Mouse (Mus musculus) lung, postnatal 36 days (tissue): Measurements from ENCODE around the gene Zfp26.
A peak's percentile ranks its signal among the peaks of the same experiment; 100 is the strongest.

ENCODE experiments used
- DNase-seq: peaks from one replicate; pipeline ENCODE4 v3.0.0; 2022; ENCODE audit warnings: mixed read lengths

Zfp26 gene

DNA sequence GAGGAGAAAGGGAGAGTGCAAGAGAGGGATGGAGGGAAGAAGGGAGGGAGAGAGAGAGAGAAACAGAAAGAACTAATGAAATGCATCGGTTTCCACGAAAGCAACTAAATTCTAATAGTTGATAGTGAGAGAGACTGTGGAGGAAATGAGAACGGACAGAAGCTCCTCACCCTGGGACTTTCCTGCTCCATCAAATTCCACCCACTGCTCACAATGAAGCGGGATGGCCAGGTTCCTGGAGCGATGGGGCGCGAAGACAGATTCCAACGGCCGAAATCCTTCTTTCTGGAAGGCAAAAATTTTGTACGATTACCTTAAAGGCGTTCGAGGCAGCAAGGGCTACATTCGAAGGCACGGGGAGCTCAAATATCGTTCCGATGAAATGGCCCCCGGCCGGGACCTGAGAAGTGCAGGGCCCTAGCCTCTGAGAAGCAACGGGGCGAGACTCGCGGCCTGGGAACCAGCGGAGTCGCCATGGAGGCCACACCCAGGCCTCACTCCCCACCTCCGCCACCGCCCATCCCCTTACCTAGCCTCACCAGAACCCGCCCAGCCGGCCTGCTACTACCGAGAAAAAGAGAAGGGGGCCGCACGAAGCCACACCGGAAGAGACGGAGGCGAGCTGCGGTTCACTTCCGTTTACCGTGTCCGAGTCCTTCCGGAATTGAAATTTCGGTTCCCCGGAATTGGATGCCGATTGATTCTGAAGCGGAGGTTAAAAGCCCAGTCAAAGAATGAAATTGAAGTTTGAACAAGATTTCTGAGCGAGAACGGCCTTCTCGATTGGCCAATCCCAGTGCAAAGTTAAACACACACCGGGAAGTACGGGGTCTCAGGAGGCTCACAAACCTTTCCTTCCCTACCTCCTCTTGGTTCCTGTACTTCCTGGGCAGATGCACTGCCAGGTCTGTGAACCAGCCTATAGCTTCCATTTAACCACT lies at the start of gene Zfp26:
Gene Zfp26, minus strand, starts transcription at position 786 of the 941 bp plus-strand sequence.
- peak; percentile 82 for DNase-seq

GRCm38 (mm10) chr9:20509676-20510075 lies 49.7 kb upstream of the Zfp26 start:
- DNase-seq, result no peak

DNA sequence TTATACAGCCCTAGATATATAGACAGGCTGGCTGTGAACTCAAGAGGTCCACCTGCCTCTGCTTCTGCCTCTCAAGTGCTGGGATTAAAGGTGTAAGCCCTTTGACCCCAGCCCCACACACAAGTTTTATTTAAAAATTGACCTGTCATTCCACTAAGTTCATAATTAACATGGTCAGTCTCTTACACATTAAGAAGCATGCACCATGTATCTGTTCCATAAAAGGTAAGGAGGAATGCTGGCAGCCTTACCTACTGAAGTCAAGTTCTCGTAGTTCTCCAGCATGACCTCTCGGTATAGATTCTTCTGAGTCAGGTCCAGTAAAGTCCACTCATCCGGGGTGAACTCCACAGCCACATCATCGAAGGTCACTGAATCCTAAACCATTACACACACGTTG lies 44.8 kb upstream of the Zfp26 start:
- DNase-seq, result no peak

DNA sequence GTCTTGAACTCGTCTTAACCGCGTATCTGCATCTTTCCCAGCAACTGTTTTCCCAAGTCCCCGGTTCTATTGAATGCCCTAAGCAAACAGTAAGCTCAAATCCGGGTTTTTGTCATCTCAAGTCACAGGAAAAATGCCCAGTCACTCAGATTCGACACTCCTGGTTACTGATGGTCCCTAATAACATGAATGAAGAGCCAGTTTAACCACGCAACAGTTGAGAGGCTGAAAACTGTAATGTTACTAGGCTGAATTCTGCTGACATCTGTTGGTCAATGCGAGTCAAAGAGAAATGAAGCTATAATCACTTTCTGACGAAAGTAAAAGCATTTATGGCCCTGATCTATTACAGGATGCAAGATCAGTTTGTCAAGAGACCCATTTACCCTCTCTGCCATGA lies 33.3 kb upstream of the Zfp26 start:
- peak; percentile 14 for DNase-seq

DNA sequence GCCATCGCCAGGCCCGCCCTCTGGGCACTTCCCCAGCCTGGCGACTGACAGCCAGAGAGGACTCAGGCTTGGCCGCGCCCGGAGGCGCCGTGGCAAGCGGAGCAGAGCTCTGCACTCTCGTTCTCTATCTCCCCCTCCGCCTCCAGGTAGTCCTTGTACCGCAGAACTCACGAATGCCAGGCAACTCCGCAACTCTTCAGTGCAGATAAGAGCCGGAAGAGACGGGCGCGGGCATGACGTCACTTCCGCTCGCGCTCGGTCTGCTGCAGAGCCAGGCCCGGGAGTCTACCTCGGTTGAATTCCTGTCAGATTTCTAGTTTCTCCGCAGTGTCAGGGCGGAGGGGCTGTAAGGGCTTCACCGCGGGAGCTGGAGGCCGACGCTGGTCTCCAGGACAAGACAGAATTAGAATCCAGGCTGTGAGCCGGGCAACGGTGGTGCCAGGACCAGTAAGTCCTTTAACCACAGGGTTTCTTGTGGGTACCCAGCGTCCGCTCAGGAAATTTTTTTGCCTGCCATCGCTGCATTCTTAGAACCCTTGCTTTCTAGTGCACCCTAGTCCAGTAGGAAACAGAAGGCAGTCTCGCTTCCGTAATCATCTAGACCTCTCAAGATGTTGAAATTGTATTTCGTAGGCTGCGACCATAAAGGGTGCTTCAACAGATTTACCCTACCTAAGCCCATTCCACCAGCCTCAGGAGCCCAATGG lies 32.7 kb upstream of the Zfp26 start, which contains the start of gene Zfp426:
Gene Zfp426, minus strand, starts transcription at position 220 of the 707 bp plus-strand sequence.
- DNase-seq, result peak; percentile 92

DNA sequence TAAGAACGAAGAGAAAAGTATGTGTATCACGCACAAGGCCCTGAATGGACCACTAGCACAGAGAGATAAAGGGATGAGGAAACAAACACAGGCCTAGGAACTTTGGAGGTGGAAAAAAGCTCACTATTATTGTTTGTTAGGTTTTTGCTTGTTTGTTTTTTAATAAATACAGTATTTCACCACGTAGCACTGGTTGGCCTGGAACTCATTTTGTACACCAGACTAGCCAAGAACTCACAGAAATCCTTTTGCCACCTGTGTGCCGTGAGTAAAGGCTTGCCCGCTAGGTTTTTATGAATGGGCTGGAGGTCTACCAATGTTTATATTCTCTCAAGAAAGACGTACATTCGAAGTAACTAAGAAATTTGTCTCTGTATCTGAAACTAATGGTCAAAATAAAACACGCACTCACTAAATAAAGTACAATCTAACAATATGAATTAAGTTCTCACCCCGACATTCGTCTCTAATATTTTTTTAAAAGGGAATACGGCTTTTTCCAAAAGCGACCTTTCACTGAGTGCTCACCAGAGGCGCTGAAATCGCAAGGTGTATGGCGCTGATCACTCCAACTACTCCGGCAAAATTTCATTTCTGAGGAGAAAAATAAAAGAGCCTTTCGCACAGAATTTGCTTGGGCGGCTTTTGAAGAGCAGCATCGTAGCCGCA lies 32.0 kb upstream of the Zfp26 start:
- no peak for DNase-seq

- no peak for DNase-seq
Measured at GRCm38 (mm10) chr9:20489536-20489935, 29.6 kb upstream of the Zfp26 start.

- DNase-seq, result no peak
Measured at GRCm38 (mm10) chr9:20479396-20479795, 19.4 kb upstream of the Zfp26 start.

DNA sequence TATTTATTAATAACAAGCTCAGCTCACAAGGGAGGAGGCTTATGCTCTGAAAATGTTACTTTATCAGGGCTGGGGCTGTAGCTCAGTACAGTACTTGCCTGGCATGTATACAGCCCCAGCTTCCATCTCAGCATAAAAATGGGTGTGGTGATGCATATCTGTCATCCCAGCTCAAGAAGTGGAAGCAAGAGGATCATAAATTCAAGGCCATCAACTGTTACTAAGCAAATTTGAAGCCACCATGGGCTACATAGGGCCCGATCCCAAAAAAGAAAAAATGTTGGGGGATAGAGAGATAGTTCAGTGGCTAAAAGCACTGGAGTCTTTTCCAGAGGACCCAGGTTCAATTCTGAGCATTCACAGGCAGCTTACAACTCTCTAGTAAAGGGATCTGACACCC lies 16.7 kb upstream of the Zfp26 start:
- no peak for DNase-seq

DNA sequence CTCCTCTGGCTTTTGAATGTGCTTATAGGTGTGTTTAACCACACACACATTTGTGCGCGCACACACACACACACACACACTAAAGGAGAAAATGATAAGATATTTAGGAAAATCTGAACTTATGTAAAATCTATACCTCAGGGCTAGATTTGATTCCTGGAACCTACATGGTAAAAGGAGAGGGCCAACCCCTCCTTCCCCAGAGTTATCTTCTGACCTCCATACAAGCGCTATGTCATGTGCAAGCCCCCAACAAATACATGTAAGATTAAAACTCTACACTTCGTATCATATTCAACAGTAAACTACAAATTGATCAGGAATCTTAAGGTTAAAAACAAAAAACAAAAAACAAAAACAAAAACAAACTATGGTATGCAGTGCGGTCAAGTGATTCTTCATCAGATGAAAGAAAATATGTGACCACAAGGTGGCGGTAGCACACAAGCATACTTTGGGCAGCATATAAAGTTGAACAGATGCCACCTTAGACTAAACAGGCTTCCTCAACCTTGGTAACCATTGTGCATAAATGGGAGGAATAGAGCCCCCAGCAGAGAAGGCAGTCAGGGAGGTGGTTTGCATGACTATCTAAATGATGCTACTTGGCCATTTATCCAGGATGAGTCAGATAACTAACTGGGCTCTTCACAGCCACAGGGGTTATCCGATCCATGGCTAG lies 6.9 kb upstream of the Zfp26 start:
- peak; percentile 91 for DNase-seq

DNA sequence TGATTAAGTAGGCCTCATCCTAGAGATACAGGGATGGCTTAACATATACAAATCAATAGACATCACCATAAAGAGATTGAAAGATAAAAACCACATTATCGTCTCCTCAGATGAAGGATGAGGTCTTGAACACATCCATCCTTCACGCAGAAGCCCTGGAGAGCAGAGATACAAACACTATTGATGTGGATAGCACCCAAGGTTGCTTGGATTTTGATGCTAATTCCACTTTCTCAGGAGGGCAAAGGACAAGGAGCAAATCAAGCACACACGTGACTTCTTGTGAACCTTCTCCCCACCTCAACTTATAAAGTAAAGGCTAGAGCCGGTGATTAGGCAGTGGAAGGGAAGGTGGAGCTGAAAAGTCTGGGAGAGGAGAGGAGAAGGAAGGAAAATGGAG lies 6.3 kb downstream of the Zfp26 start:
- no peak for DNase-seq

GRCm38 (mm10) chr9:20451493-20451892 lies 8.5 kb downstream of the Zfp26 start:
- DNase-seq, result no peak

GRCm38 (mm10) chr9:20443183-20443783 lies 16.7 kb downstream of the Zfp26 start:
- no peak for DNase-seq

GRCm38 (mm10) chr9:20430004-20430403 lies 30.0 kb downstream of the Zfp26 start:
- DNase-seq, result no peak

- DNase-seq, result no peak
Measured at GRCm38 (mm10) chr9:20411460-20411859, 48.5 kb downstream of the Zfp26 start.

DNA sequence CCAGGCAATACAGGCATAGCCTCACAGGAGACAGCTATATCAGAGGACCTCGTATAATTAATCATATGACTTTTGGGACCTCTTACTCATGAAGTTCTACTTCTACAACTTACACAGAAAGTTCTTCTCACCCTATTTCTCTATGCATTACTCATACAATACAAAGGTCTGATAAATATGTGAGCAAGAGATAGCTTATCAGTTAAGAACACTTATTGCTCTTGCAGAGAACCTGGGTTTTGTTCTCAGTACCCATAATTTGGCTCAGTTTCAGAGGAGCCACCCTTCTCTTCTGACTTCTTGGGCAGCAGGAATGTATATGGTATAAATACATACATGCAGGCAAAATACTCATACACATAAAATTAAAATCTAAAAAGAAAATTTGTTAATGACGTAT lies 50.6 kb downstream of the Zfp26 start:
- no peak for DNase-seq

GRCm38 (mm10) chr9:20385343-20385703 lies 74.6 kb downstream of the Zfp26 start:
- DNase-seq, result no peak

DNA sequence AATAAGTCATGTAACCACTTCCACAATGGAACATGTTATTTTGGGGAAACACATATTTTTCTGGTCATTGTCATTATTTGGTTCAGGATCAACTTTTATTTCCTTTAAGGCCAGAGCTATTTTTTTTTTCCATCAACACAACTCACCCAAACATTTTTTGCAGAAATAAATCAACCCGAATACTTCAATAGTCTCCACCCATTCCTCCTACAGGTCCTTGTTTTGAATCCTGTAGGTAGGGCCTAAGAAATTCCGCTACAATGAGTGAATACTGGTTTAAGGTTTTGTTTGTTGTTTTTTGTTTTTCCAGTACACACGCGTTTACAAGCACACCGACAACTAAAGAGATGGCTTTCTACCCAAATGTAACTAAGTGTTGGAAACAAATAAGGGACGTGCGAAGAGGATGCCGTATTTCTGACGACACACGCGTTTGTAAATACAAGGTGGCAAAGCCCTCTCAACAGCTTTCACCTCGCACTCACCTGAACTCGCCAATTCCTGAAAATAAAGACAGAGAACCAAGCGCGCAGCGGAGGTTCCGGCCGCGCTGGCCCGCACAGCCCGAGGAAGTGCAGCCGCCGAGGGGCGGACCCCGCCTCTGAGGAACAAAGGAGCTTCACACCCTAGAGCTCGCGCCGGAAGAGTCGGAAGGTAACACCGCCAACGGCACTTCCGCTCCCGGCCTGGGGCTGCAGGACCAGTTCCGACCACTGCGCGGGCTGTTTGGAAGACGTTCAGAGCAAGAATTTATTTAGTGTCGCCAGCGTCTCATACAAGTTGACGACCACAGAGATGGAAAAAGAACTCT lies 75.2 kb downstream of the Zfp26 start, which contains the start of gene Zfp560:
Gene Zfp560, minus strand, starts transcription at position 646 of the 811 bp plus-strand sequence.
- DNase-seq, result peak; percentile 89

DNA sequence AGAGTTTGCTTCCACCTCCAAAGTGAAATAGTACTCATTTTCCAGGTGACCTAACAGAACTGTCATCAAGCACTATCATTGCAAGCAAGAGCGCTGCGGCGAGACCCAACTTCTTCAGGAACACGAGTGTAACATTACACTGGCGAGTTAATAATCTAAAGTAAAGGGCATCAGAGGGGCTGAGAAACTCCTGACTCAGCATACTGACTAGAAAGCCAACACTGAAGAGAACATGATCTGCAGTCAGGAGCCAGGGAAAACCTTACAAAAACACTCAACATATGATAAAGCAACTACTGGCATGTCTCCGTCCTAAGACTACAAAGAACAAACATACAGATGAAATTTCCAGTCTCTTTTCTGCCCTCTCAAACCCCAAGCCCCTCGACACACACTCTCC lies 76.3 kb downstream of the Zfp26 start:
- DNase-seq, result no peak
